Mouse (Mus musculus) neural tube, embryonic 15.5 days (tissue): ENCODE measurements at regions not wholly inside any gene's neighbourhood (a gene's known extent, or its start where the extent isn't known, plus 50 kb on each side); places are given as distances from the start of the nearest gene placed in this dataset.

Experiments used
- ATAC-seq: fragments of 200-750 bp; cut with Nextera tagmentation; 2 replicates; pipeline ENCODE4 v1.8.0; 2017; ENCODE audit warnings: mild to moderate bottlenecking, moderate TSS enrichment, moderate library complexity; ENCODE audit not compliant: low FRiP score
- H3K27ac ChIP-seq: fragments of 300-500 bp; sonication (generic); replicated peaks from 2 replicates; pipeline ENCODE4 v1.5.1; 2015; ENCODE audit warnings: mild to moderate bottlenecking, inconsistent platforms
- H3K27me3 ChIP-seq: fragments of 300-500 bp; sonication (generic); replicated peaks from 2 replicates; pipeline ENCODE4 v1.6.1; 2015; ENCODE audit warnings: inconsistent platforms
- H3K36me3 ChIP-seq: fragments of 300-500 bp; sonication (generic); 2 replicates; pipeline ENCODE4 v1.6.1; 2015; ENCODE audit warnings: inconsistent platforms
- H3K4me1 ChIP-seq: fragments of 300-500 bp; sonication (generic); 2 replicates; pipeline ENCODE4 v1.6.1; 2015; ENCODE audit warnings: inconsistent platforms
- H3K4me2 ChIP-seq: fragments of 300-500 bp; sonication (generic); 2 replicates; pipeline ENCODE4 v1.6.1; 2015; ENCODE audit warnings: inconsistent platforms, mild to moderate bottlenecking, moderate library complexity
- H3K4me3 ChIP-seq: fragments of 300-500 bp; sonication (generic); replicated peaks from 2 replicates; pipeline ENCODE4 v1.5.1; 2015; ENCODE audit warnings: mild to moderate bottlenecking, inconsistent platforms
- H3K9ac ChIP-seq: fragments of 300-500 bp; sonication (generic); replicated peaks from 2 replicates; pipeline ENCODE4 v1.6.1; 2015; ENCODE audit warnings: mild to moderate bottlenecking, inconsistent platforms
- H3K9me3 ChIP-seq: fragments of 300-500 bp; sonication (generic); replicated peaks from 2 replicates; pipeline ENCODE4 v1.6.1; 2016; ENCODE audit warnings: inconsistent platforms
- WGBS: fragments of 180-500 bp; shearing (Covaris S2); methylation state at CpG from one replicate; pipeline ENCODE4 v1.1.7; 2015; ENCODE audit warnings: mixed read lengths; 5-methylcytosine and 5-hydroxymethylcytosine counted together

DNA sequence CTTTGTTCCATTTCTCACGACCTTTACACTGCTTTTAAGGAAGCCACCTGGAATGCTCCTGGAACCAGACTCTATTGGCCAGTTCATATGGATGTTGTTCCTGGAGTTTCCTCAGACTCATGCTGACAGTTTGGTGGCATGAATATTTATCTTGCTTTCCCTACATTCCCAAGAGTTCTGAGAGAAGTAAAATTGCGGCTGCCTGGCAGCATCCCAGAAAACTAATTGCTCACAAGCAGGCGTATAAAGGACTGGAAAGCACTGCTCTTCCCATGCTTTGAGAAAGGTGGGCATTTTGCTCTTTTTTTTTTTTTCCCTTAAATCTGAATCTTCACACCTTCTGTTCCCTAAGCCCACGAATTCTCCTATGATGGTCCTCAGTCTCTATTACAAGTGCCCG is 283.7 kb upstream of the Ano5 start:
- Histone ChIP-seq H3K36me3 (no peaks in the 10 kb centered on the region), H3K9me3 (no peaks in the 10 kb centered on the region), H3K9ac (no peak overlapping the region), H3K4me3 (no peak overlapping the region), H3K4me1 (peaks cover 8% of the 10 kb centered on the region; the same call in 1 of the 2 replicates), H3K27ac (no peak overlapping the region), H3K4me2 (no peak overlapping the region), H3K27me3 (no peaks in the 10 kb centered on the region)
- ATAC-seq = no peak
- 59% methylated on average over 5 of the region's 5 CpGs for WGBS

DNA sequence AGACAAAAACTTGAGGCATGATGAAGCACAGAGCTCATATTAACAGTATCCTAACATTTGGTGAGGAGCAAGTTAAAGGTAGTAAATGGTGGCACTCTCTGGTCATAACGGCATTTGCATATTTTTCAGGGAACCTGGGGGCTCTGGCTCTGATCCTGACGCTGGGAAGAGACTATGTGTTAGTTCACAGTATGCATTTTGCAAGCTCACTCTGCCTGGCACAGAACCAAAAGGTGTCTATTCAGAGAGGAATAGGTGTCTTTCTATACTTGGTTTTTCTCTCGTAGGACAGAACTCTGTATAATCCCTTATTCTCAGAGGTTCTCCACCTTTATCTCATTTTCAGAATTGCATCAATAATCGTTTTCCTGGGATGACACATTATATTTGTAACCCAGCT is 276.2 kb upstream of the Ano5 start:
- Histone ChIP-seq H3K9ac (no peak overlapping the region), H3K4me3 (no peak overlapping the region), H3K27me3 (no peaks in the 10 kb centered on the region), H3K27ac (no peak overlapping the region), H3K4me1 (no peaks in the 10 kb centered on the region), H3K4me2 (no peak overlapping the region), H3K36me3 (no peaks in the 10 kb centered on the region), H3K9me3 (no peaks in the 10 kb centered on the region)
- ATAC-seq = no peak
- WGBS = 83% methylated on average over 4 of the region's 4 CpGs

DNA sequence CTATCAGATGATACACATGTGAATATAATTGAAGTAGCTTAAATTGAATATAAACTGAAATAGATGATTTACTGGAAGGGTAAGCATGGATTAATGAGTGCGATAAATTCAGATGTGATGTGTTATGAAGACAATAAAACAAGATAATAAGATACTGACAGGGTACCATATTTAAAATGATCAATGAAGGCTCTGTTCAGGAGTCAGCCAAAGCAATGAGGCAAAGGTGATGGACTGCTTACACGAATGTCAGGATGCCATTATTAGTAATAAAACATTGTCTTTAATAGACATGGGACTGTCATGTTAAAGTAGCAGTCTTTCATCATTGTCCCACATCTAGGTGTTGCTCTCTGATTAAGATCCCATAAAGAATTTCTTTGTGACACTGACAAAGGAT is 263.1 kb upstream of the Ano5 start:
- Histone ChIP-seq H3K4me3 (no peak overlapping the region), H3K9me3 (no peaks in the 10 kb centered on the region), H3K36me3 (no peaks in the 10 kb centered on the region), H3K4me2 (no peak overlapping the region), H3K27me3 (no peaks in the 10 kb centered on the region), H3K4me1 (no peaks in the 10 kb centered on the region), H3K27ac (no peak overlapping the region), H3K9ac (no peak overlapping the region)
- WGBS = 55% methylated on average over 2 of the region's 2 CpGs
- no peak for ATAC-seq

GRCm38 (mm10) chr7:51254461-51254860 is 256.4 kb upstream of the Ano5 start:
- H3K27me3 ChIP-seq = no peaks in the 10 kb centered on the region
- no peaks in the 10 kb centered on the region for H3K4me1 ChIP-seq
- WGBS = 75% methylated on average over 2 of the region's 2 CpGs
- H3K9ac ChIP-seq = no peak overlapping the region
- no peaks in the 10 kb centered on the region for H3K9me3 ChIP-seq
- no peak overlapping the region for H3K4me2 ChIP-seq
- H3K36me3 ChIP-seq = no peaks in the 10 kb centered on the region
- ATAC-seq = no peak
- H3K27ac ChIP-seq = no peak overlapping the region
- H3K4me3 ChIP-seq = no peak overlapping the region

GRCm38 (mm10) chr7:51259160-51259831 is 251.5 kb upstream of the Ano5 start:
- no peaks in the 10 kb centered on the region for H3K9me3 ChIP-seq
- H3K27ac ChIP-seq = no peak overlapping the region
- no peak for ATAC-seq
- no peaks in the 10 kb centered on the region for H3K4me1 ChIP-seq
- H3K9ac ChIP-seq = no peak overlapping the region
- H3K36me3 ChIP-seq = no peaks in the 10 kb centered on the region
- no peak overlapping the region for H3K4me3 ChIP-seq
- no peaks in the 10 kb centered on the region for H3K27me3 ChIP-seq
- WGBS = 26% methylated on average over 2 of the region's 2 CpGs
- no peak overlapping the region for H3K4me2 ChIP-seq

GRCm38 (mm10) chr7:51264166-51264565 is 246.7 kb upstream of the Ano5 start:
- H3K4me3 ChIP-seq = no peak overlapping the region
- ATAC-seq = no peak
- WGBS = 77% methylated on average over 4 of the region's 4 CpGs

GRCm38 (mm10) chr7:51265896-51266295 is 244.9 kb upstream of the Ano5 start:
- WGBS = 63% methylated on average over 1 of the region's 1 CpGs

More at GRCm38 (mm10) chr7:51264166-51264565, 246.7 kb upstream of the Ano5 start:
- no peak overlapping the region for H3K27ac ChIP-seq
- H3K27me3 ChIP-seq = no peaks in the 10 kb centered on the region
- H3K4me1 ChIP-seq = no peaks in the 10 kb centered on the region
- no peak overlapping the region for H3K9ac ChIP-seq
- no peaks in the 10 kb centered on the region for H3K9me3 ChIP-seq
- no peak overlapping the region for H3K4me2 ChIP-seq
- no peaks in the 10 kb centered on the region for H3K36me3 ChIP-seq

DNA sequence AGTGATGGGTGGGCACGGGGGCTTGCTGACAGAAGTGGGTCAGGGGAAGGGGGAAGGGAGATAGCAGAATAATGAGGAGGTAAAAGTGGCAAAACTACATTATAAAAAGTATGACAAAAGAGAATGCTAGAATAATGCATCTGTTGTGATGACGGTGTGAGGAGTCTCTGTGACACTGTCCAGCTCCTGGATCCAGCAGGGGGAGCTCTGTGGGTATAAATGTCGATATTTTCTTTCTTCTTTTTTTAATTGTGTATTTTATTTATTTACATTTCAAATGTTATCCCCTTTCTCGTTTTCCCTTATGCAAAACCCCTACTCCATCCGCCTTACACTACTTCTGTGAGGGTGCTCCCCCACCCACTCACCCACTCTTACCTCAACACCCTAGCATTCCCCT is 243.9 kb upstream of the Ano5 start:
- H3K4me1 ChIP-seq = no peaks in the 10 kb centered on the region
- no peaks in the 10 kb centered on the region for H3K27me3 ChIP-seq
- H3K36me3 ChIP-seq = no peaks in the 10 kb centered on the region
- H3K4me3 ChIP-seq = no peak overlapping the region
- no peak for ATAC-seq
- H3K4me2 ChIP-seq = no peak overlapping the region
- no peaks in the 10 kb centered on the region for H3K9me3 ChIP-seq
- no peak overlapping the region for H3K27ac ChIP-seq
- no peak overlapping the region for H3K9ac ChIP-seq
- 77% methylated on average over 5 of the region's 5 CpGs for WGBS

More at GRCm38 (mm10) chr7:51265896-51266295, 244.9 kb upstream of the Ano5 start:
- Histone ChIP-seq H3K27ac (no peak overlapping the region), H3K4me3 (no peak overlapping the region), H3K36me3 (no peaks in the 10 kb centered on the region), H3K27me3 (no peaks in the 10 kb centered on the region), H3K9me3 (no peaks in the 10 kb centered on the region), H3K4me2 (no peak overlapping the region), H3K9ac (no peak overlapping the region), H3K4me1 (no peaks in the 10 kb centered on the region)
- no peak for ATAC-seq

DNA sequence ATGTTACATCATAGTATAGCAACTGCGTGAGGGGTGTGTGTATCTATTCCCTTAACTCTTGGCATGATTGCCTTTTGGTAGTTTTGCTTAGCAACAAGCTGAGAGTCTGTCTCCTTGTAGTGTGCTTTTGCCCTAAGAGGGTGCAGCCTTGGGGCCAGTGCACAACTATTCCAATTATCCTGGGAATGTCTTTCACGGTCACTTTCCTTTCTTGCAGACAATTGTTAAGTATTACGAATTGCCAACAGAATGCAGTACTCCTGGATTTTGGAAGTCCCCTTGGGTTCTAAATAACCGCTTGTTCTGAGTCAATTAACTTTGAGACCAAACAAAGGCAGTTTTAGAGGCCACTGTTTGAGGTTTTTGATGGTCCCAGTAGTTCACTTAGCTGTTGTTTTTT is 242.1 kb upstream of the Ano5 start:
- H3K4me2 ChIP-seq = no peak overlapping the region
- no peak overlapping the region for H3K4me3 ChIP-seq
- no peaks in the 10 kb centered on the region for H3K27me3 ChIP-seq
- no peaks in the 10 kb centered on the region for H3K9me3 ChIP-seq
- H3K27ac ChIP-seq = no peak overlapping the region
- no peaks in the 10 kb centered on the region for H3K36me3 ChIP-seq
- no peak for ATAC-seq
- H3K4me1 ChIP-seq = no peaks in the 10 kb centered on the region
- no peak overlapping the region for H3K9ac ChIP-seq
- 23% methylated on average over 4 of the region's 4 CpGs for WGBS

GRCm38 (mm10) chr7:51270531-51271090 is 240.2 kb upstream of the Ano5 start:
- 69% methylated on average over 12 of the region's 12 CpGs for WGBS
- no peak overlapping the region for H3K4me3 ChIP-seq
- no peaks in the 10 kb centered on the region for H3K27me3 ChIP-seq
- H3K36me3 ChIP-seq = no peaks in the 10 kb centered on the region
- no peak overlapping the region for H3K27ac ChIP-seq
- H3K9me3 ChIP-seq = no peaks in the 10 kb centered on the region
- no peak overlapping the region for H3K9ac ChIP-seq
- ATAC-seq = no peak
- no peaks in the 10 kb centered on the region for H3K4me1 ChIP-seq
- H3K4me2 ChIP-seq = no peak overlapping the region

GRCm38 (mm10) chr7:51281470-51281869 is 229.4 kb upstream of the Ano5 start:
- no peak for ATAC-seq

GRCm38 (mm10) chr7:51300238-51300637 is 210.6 kb upstream of the Ano5 start:
- WGBS = 15% methylated on average over 3 of the region's 3 CpGs
- no peak overlapping the region for H3K9ac ChIP-seq
- H3K4me3 ChIP-seq = no peak overlapping the region
- no peaks in the 10 kb centered on the region for H3K4me1 ChIP-seq
- no peaks in the 10 kb centered on the region for H3K36me3 ChIP-seq
- H3K27me3 ChIP-seq = no peaks in the 10 kb centered on the region
- H3K4me2 ChIP-seq = no peak overlapping the region
- no peak overlapping the region for H3K27ac ChIP-seq
- no peaks in the 10 kb centered on the region for H3K9me3 ChIP-seq
- ATAC-seq = no peak

More at GRCm38 (mm10) chr7:51281470-51281869, 229.4 kb upstream of the Ano5 start:
- Histone ChIP-seq H3K36me3 (no peaks in the 10 kb centered on the region), H3K27ac (no peak overlapping the region), H3K4me1 (no peaks in the 10 kb centered on the region), H3K9me3 (no peaks in the 10 kb centered on the region), H3K27me3 (no peaks in the 10 kb centered on the region), H3K9ac (no peak overlapping the region), H3K4me2 (no peak overlapping the region), H3K4me3 (no peak overlapping the region)
